Comparison of ENCODE assay signal across 19 mouse cellular contexts in genomic region chr9:45591061-45591460, GRCm38 (mm10).
DNase-seq lines count a peak whose midpoint lies in the region; ATAC-seq lines count a peak whose summit lies in the region.
"Had no signal": no experiment of that assay in that cellular context is flagged by ENCODE, and none has a peak within 500 bp of the region (broad histone marks: within the 10 kb centered on the region; RNA-seq: fewer than 3 reads in every experiment).

No protein-coding gene starts in this region.

- peaks cover 4% of the 10 kb centered on the region; the same call in 1 of the 2 replicates for H3K4me1 ChIP-seq in forebrain, embryonic 14.5 days (ENCODE audit: control insufficient read depth, insufficient read depth, low read length)
- H3K4me1 ChIP-seq in forebrain, embryonic 16.5 days (replicated peaks; ENCODE audit: control insufficient read depth, insufficient read depth, low read length), result peaks cover 15% of the 10 kb centered on the region
- peaks cover 4% of the 10 kb centered on the region; the same call in 1 of the 2 replicates for H3K4me1 ChIP-seq in midbrain, embryonic 15.5 days
- H3K4me1 ChIP-seq in midbrain, embryonic 13.5 days (replicated peaks), result peaks cover 12% of the 10 kb centered on the region
- peaks cover 3% of the 10 kb centered on the region; the same call in 1 of the 2 replicates for H3K4me1 ChIP-seq in neural tube, embryonic 14.5 days (ENCODE audit: control insufficient read depth, insufficient read depth, low read length)
- H3K4me1 ChIP-seq: embryonic facial prominence, embryonic 12.5 days; heart, embryonic 12.5 days had no signal

- H3K9me3 ChIP-seq in forebrain, embryonic 14.5 days (replicated peaks; ENCODE audit: control insufficient read depth, low read length), result no peaks in the 10 kb centered on the region
- no peaks in the 10 kb centered on the region for H3K9me3 ChIP-seq in forebrain, embryonic 16.5 days (ENCODE audit: control insufficient read depth, low read length)
- H3K9me3 ChIP-seq in midbrain, embryonic 15.5 days, result no peaks in the 10 kb centered on the region
- H3K9me3 ChIP-seq in midbrain, embryonic 13.5 days, result no peaks in the 10 kb centered on the region
- H3K9me3 ChIP-seq in neural tube, embryonic 14.5 days (ENCODE audit: control insufficient read depth, low read length), result no peaks in the 10 kb centered on the region
- H3K9me3 ChIP-seq: embryonic facial prominence, embryonic 12.5 days; heart, embryonic 12.5 days; hindbrain, embryonic 10.5 days; hindbrain, embryonic 15.5 days had no signal

- H3K36me3 ChIP-seq in forebrain, embryonic 14.5 days (ENCODE audit: control insufficient read depth, insufficient read depth, low read length), result no peaks in the 10 kb centered on the region
- H3K36me3 ChIP-seq in forebrain, embryonic 16.5 days (ENCODE audit: control insufficient read depth, insufficient read depth), result no peaks in the 10 kb centered on the region
- H3K36me3 ChIP-seq in midbrain, embryonic 15.5 days (replicated peaks), result no peaks in the 10 kb centered on the region
- no peaks in the 10 kb centered on the region for H3K36me3 ChIP-seq in midbrain, embryonic 13.5 days
- no peaks in the 10 kb centered on the region for H3K36me3 ChIP-seq in neural tube, embryonic 14.5 days (ENCODE audit: control insufficient read depth, insufficient read depth, low read length)
- H3K36me3 ChIP-seq: embryonic facial prominence, embryonic 12.5 days; heart, embryonic 12.5 days; hindbrain, embryonic 10.5 days; hindbrain, embryonic 15.5 days had no signal

- H3K27ac ChIP-seq in forebrain, embryonic 14.5 days (ENCODE audit: low read depth, low read length), result 0 out of 2 replicates have a peak overlapping the region, but pooled peaks have one; percentile 33
- no peak overlapping the region for H3K27ac ChIP-seq in forebrain, embryonic 16.5 days (ENCODE audit: low read length)
- H3K27ac ChIP-seq in midbrain, embryonic 15.5 days, result 0 out of 2 replicates have a peak overlapping the region, but pooled peaks have one; percentile 9
- no peak overlapping the region for H3K27ac ChIP-seq in midbrain, embryonic 13.5 days
- peak overlapping the region; percentile 22; the same call in 1 of the 2 replicates for H3K27ac ChIP-seq in neural tube, embryonic 14.5 days (ENCODE audit: low read depth, low read length)
- H3K27ac ChIP-seq: embryonic facial prominence, embryonic 12.5 days; heart, adult 2 months; hindbrain, embryonic 10.5 days; hindbrain, embryonic 15.5 days had no signal

- WGBS in forebrain, embryonic 14.5 days, result 87% methylated on average over 2 of the region's 2 CpGs
- 84% methylated on average over 2 of the region's 2 CpGs for WGBS in forebrain, embryonic 16.5 days
- WGBS in midbrain, embryonic 15.5 days, result 88% methylated on average over 2 of the region's 2 CpGs
- 89% methylated on average over 2 of the region's 2 CpGs for WGBS in midbrain, embryonic 13.5 days
- WGBS in neural tube, embryonic 14.5 days, result 77% methylated on average over 2 of the region's 2 CpGs

- no peak overlapping the region for H3K4me2 ChIP-seq in forebrain, embryonic 14.5 days (ENCODE audit: low read length)
- H3K4me2 ChIP-seq in forebrain, embryonic 16.5 days (ENCODE audit: low read length), result no peak overlapping the region
- H3K4me2 ChIP-seq in midbrain, embryonic 15.5 days, result no peak overlapping the region
- H3K4me2 ChIP-seq in midbrain, embryonic 13.5 days (replicated peaks), result no peak overlapping the region
- H3K4me2 ChIP-seq in neural tube, embryonic 14.5 days (ENCODE audit: low read depth, low read length), result no peak overlapping the region
- H3K4me2 ChIP-seq: embryonic facial prominence, embryonic 12.5 days; heart, embryonic 12.5 days; hindbrain, embryonic 15.5 days had no signal

- no peaks in the 10 kb centered on the region for H3K27me3 ChIP-seq in forebrain, embryonic 14.5 days (replicated peaks; ENCODE audit: control insufficient read depth, insufficient read depth, low read length)
- no peaks in the 10 kb centered on the region for H3K27me3 ChIP-seq in forebrain, embryonic 16.5 days (replicated peaks; ENCODE audit: control insufficient read depth, insufficient read depth, low read length)
- no peaks in the 10 kb centered on the region for H3K27me3 ChIP-seq in midbrain, embryonic 15.5 days (replicated peaks)
- no peaks in the 10 kb centered on the region for H3K27me3 ChIP-seq in midbrain, embryonic 13.5 days
- no peaks in the 10 kb centered on the region for H3K27me3 ChIP-seq in neural tube, embryonic 14.5 days (ENCODE audit: control insufficient read depth, insufficient read depth, low read length)
- H3K27me3 ChIP-seq: embryonic facial prominence, embryonic 12.5 days; hindbrain, embryonic 15.5 days had no signal

- DNase-seq in cerebellum, adult 9-10 months, result peak; percentile 61
- DNase-seq in cerebellum, adult 18-20 months, result no peak
- DNase-seq in forebrain, embryonic 14.5 days (ENCODE audit: low spot score), result no peak
- no peak for DNase-seq in heart, adult 9 months (ENCODE audit: low spot score in 2 of 2)
- DNase-seq: adrenal gland, postnatal 10 days; cerebellum, adult 8-10 months; forebrain, postnatal 0 days; gastrocnemius, postnatal 14 days; heart, adult 2 months had no signal

- no peak for ATAC-seq in forebrain, embryonic 14.5 days
- ATAC-seq in forebrain, embryonic 16.5 days, result no peak
- no peak for ATAC-seq in midbrain, embryonic 15.5 days (replicated peaks)
- no peak for ATAC-seq in midbrain, embryonic 13.5 days
- peak; percentile 38; the same call in 1 of the 2 replicates for ATAC-seq in neural tube, embryonic 14.5 days (ENCODE audit: low read depth)
- ATAC-seq: forebrain, postnatal 0 days; inflammation-experienced regulatory T-cells, adult 6 months; intestine, postnatal 0 days had no signal

- H3K4me3 ChIP-seq in forebrain, embryonic 14.5 days (ENCODE audit: low read depth, low read length), result no peak overlapping the region
- H3K4me3 ChIP-seq in forebrain, embryonic 16.5 days (replicated peaks; ENCODE audit: low read length), result no peak overlapping the region
- H3K4me3 ChIP-seq in midbrain, embryonic 15.5 days, result no peak overlapping the region
- no peak overlapping the region for H3K4me3 ChIP-seq in midbrain, embryonic 13.5 days (replicated peaks)
- no peak overlapping the region for H3K4me3 ChIP-seq in neural tube, embryonic 14.5 days (ENCODE audit: low read depth, low read length)
- H3K4me3 ChIP-seq: embryonic facial prominence, embryonic 12.5 days; heart, adult 2 months; heart, embryonic 12.5 days; hindbrain, embryonic 10.5 days; hindbrain, embryonic 15.5 days had no signal

- no peak overlapping the region for H3K9ac ChIP-seq in forebrain, embryonic 14.5 days (ENCODE audit: low read length)
- H3K9ac ChIP-seq in forebrain, embryonic 16.5 days (replicated peaks; ENCODE audit: low read depth, low read length), result no peak overlapping the region
- no peak overlapping the region for H3K9ac ChIP-seq in midbrain, embryonic 15.5 days
- H3K9ac ChIP-seq in midbrain, embryonic 13.5 days (replicated peaks), result no peak overlapping the region
- H3K9ac ChIP-seq in neural tube, embryonic 14.5 days (replicated peaks; ENCODE audit: low read depth, low read length), result no peak overlapping the region
- H3K9ac ChIP-seq: embryonic facial prominence, embryonic 12.5 days; forebrain, postnatal 0 days; heart, embryonic 12.5 days; hindbrain, embryonic 15.5 days had no signal

Comparison
In these comparisons a context has a peak if more than half of its experiments do, and no peak if none do; other contexts are left out.
1. H3K27ac ChIP-seq: peak in forebrain, embryonic 14.5 days (single experiment), midbrain, embryonic 15.5 days (single experiment) and neural tube, embryonic 14.5 days (single experiment); none in forebrain, embryonic 16.5 days (single experiment) and midbrain, embryonic 13.5 days (single experiment).